Mouse (Mus musculus): ENCODE data around the gene Rint1. TPM values are rescaled to one million over a fixed set of nuclear protein-coding genes. Genes with fewer than 3 reads are reported as not detected.

The Rint1 gene
- total RNA-seq, 4 experiments from 2014 or later = 17.4 to 24.2 (median 21.8) TPM

GRCm38 (mm10) chr5:23863166-23864053 lies 75.9 kb downstream of the Rint1 start:
- no peak for DNase-seq (ENCODE audit: low spot score in 2 of 2)

DNA sequence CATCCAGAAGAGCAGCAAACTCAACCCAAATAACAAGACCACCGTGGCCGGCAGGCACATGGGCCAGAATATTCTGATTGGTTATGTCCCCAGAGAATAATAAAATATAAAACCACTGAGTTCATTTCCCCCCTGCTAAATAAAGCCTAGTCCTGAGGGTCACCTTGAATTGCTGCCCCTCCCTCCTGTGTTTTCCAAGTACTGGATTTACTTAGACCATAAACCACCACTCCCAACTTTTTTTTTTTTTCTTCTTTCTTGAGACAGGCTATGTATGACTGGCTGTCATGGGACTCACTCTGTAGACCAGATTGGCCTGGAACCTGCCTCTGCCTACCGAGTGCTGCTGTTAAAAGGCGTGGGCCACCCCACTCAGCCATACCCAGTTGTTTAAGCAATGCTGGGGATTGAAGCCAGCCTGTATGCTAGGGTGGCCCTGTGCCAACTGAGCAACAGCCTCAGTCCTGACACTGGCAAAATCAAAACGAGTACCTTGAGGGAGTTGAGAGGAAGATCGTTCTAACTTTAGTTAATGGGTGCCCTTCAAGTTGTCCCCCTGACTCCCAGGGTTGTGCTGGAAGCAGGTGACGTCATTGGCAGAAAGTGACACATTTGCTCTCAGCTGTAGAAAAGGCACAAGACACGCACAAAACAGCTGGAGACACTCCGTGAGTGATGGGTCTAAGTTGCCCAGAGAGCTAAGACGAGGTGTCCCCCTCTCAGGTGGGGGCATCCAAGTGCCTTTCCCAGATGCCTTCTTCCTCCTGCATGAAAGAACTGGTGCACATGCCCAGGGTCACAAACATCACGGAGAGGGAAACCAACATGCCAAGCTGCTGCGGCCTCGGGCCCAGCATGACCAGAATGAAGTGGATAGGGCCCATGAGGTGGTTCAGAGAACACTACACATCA lies 76.8 kb downstream of the Rint1 start:
- no peak for DNase-seq (ENCODE audit: low spot score in 2 of 2)

- DNase-seq (ENCODE audit: low spot score in 2 of 2) = no peak
These were observed 78.4 kb downstream of the Rint1 start for GRCm38 (mm10) chr5:23865941-23866340.

Other genes with a start within 250 kb of the Rint1 start
- gene Srpk2, start 103.1 kb upstream of the Rint1 start, total RNA-seq (2022) = 100 to 1,000 TPM; 134 to 163 (median 150) TPM
- gene Pus7, start 4.0 kb upstream of the Rint1 start, total RNA-seq (2022) = 10 to 100 TPM; 15.9 to 22.4 (median 20.2) TPM
- gene Tomm7, start 56.5 kb downstream of the Rint1 start, total RNA-seq (2022) = 10 to 100 TPM; 66.5 to 82.1 (median 75.2) TPM
- 10 to 100 TPM; 24.2 to 28.1 (median 25.3) TPM for gene Fam126a, start 243.0 kb downstream of the Rint1 start, total RNA-seq (2022)

Measured in layer of hippocampus, adult 8-10 months (tissue).